20 mouse cellular contexts compared by ENCODE assay signal in the genomic region with DNA sequence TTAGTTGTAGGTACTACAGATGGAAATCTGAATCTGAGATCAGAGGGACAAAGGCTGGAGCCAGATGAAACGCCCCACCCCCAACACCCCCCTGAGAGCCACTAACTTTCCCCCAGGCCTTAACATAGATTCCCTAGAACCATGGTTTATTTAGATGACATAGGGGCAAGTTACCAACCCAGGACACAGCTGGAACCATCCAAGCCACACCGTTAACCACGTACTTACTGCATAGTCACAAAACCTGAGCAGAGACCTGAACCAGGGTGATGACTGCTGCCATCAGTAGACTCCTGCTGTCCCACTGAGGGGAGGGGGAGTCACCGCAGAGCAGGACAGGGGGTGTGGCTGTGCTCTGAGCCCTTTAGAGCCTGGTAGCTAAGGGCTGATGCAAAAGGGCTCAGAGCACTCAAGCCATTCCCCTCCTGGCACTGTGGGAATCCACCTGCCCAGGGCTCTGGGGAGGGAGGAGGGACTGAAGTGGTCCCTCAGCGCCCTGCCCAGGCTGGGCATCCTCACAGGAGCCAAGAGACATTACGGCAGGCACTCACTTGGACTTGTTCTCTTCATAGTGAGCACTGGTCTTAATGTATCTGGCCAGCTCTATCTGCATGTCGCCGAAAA. TPM values are rescaled to one million over a fixed set of nuclear protein-coding genes. Genes with fewer than 3 reads are reported as not detected.
"Had no signal": no experiment of that assay in that cellular context is flagged by ENCODE, and none has a peak within 500 bp of the region (broad histone marks: within the 10 kb centered on the region; RNA-seq: fewer than 3 reads in every experiment).

No protein-coding gene starts in this region.

- H3K9me3 ChIP-seq: midbrain, embryonic 12.5 days; midbrain, embryonic 15.5 days; neural tube, embryonic 13.5 days; neural tube, embryonic 15.5 days; stomach, embryonic 15.5 days had no signal

- H3K27ac ChIP-seq: liver, embryonic 14.5 days; midbrain, embryonic 12.5 days; midbrain, embryonic 15.5 days; neural tube, embryonic 13.5 days; neural tube, embryonic 15.5 days; stomach, embryonic 15.5 days; stomach, postnatal 0 days had no signal

- DNase-seq: lung, adult 18-20 months; lung, embryonic 14.5 days; lung, postnatal 10 days; lung, postnatal 4 days; right cerebral cortex, postnatal 14 days; thymus, adult 2 months; thymus, postnatal 25 days; thymus, postnatal 4 days had no signal

- H3K36me3 ChIP-seq: stomach, embryonic 15.5 days had no signal

- ATAC-seq: midbrain, embryonic 15.5 days had no signal

- H3K4me3 ChIP-seq: midbrain, embryonic 12.5 days; midbrain, embryonic 15.5 days; myocyte; neural tube, embryonic 13.5 days; neural tube, embryonic 15.5 days; stomach, embryonic 15.5 days had no signal

- H3K4me2 ChIP-seq: lung, embryonic 14.5 days; midbrain, embryonic 12.5 days; midbrain, embryonic 15.5 days; neural tube, embryonic 13.5 days; neural tube, embryonic 15.5 days; stomach, embryonic 15.5 days had no signal

- H3K4me1 ChIP-seq: midbrain, embryonic 12.5 days; midbrain, embryonic 15.5 days; neural tube, embryonic 13.5 days; neural tube, embryonic 15.5 days; stomach, embryonic 15.5 days had no signal

- H3K27me3 ChIP-seq: midbrain, embryonic 12.5 days; midbrain, embryonic 15.5 days; neural tube, embryonic 13.5 days; neural tube, embryonic 15.5 days; stomach, embryonic 15.5 days had no signal

- H3K9ac ChIP-seq: liver, embryonic 14.5 days; lung, embryonic 14.5 days; midbrain, embryonic 12.5 days; midbrain, embryonic 15.5 days; neural tube, embryonic 13.5 days; neural tube, embryonic 15.5 days; stomach, embryonic 15.5 days had no signal

RNA-seq across cellular contexts. Expression of gene Fndc9, which starts 36.8 kb away (rescaled TPM):
- total RNA-seq: megakaryocyte, adult 5-6 weeks; megakaryocyte-erythroid progenitor cell, adult 5-6 weeks had no signal
- polyA plus RNA-seq: liver, embryonic 14.5 days; liver, embryonic 16.5 days; lung, embryonic 14.5 days; spleen, adult 2 months had no signal
